Comparison of ENCODE assay signal across 8 mouse cellular contexts in genomic region chr8:11633414-11633813, GRCm38 (mm10). TPM values are rescaled to one million over a fixed set of nuclear protein-coding genes. Genes with fewer than 3 reads are reported as not detected.
DNase-seq lines count a peak whose midpoint lies in the region; ATAC-seq and TF ChIP-seq lines count a peak whose summit lies in the region.

No protein-coding gene starts in this region.

- H3K79me2 ChIP-seq in CH12.LX (replicated peaks; ENCODE audit: control insufficient read depth, extremely low read depth, insufficient read depth, poor library complexity, severe bottlenecking) = peaks cover 44% of the 10 kb centered on the region

- no peak for DNase-seq in CH12.LX (ENCODE audit: extremely low read depth)
- DNase-seq in adrenal gland, adult 2 months = peak; percentile 78
- peak; percentile 24 for DNase-seq in heart, adult 8-10 months (ENCODE audit: low spot score)
- peak; percentile 52 for DNase-seq in kidney, adult 9 months
- no peak for DNase-seq in T-cell, adult 2 months (ENCODE audit: low spot score)
- DNase-seq in right cerebral cortex, adult 18-20 months = no peak
- DNase-seq in retina, embryonic 14.5 days (ENCODE audit: low spot score) = no peak

- peaks cover 0 to 32% of the 10 kb centered on the region in 2 experiments; a peak in 2 of 4 replicates for H3K4me1 ChIP-seq in CH12.LX (ENCODE audit: control insufficient read depth in 1 of 2, insufficient read depth in 2 of 2)
- peaks cover 19% of the 10 kb centered on the region for H3K4me1 ChIP-seq in midbrain, embryonic 16.5 days (ENCODE audit: control insufficient read depth, insufficient read depth, low read length)

- H3K4me2 ChIP-seq in CH12.LX (ENCODE audit: insufficient read depth, low read depth, poor library complexity, severe bottlenecking) = peak overlapping the region; percentile 95
- peak overlapping the region; percentile 90 for H3K4me2 ChIP-seq in midbrain, embryonic 16.5 days (ENCODE audit: low read length)

- no peaks in the 10 kb centered on the region for H3K27me3 ChIP-seq in CH12.LX (replicated peaks)
- no peaks in the 10 kb centered on the region for H3K27me3 ChIP-seq in midbrain, embryonic 16.5 days (ENCODE audit: control insufficient read depth, insufficient read depth, low read depth, low read length)

- no peak for ATAC-seq in midbrain, embryonic 16.5 days

- TF ChIP-seq EP300 in CH12.LX (IDR thresholded peaks at IDR 0.05; ENCODE audit: low read length) = no peak

- no peak for TF ChIP-seq POLR2A in CH12.LX (IDR thresholded peaks at IDR 0.05; ENCODE audit: low read depth, low read length)

- in situ Hi-C loops in CH12.LX (cut with MboI; ENCODE audit: low pct_ligation_motif_present, low pct_unique_long_range_greater_than_20kb, low sequenced_read_pairs) = no loop called here

- no peaks in the 10 kb centered on the region for H3K9me3 ChIP-seq in CH12.LX (replicated peaks; ENCODE audit: low read length)
- H3K9me3 ChIP-seq in midbrain, embryonic 16.5 days (replicated peaks; ENCODE audit: control insufficient read depth, low read length, poor library complexity, severe bottlenecking) = no peaks in the 10 kb centered on the region

- H3K4me3 ChIP-seq in CH12.LX (replicated peaks in 1 of 3; ENCODE audit: low read depth in 2 of 3, low read length in 2 of 3, poor library complexity in 1 of 3) = peak overlapping the region; percentile 95 to 98 (median 97)
- peak overlapping the region; percentile 85 for H3K4me3 ChIP-seq in midbrain, embryonic 16.5 days (ENCODE audit: low read depth, low read length)

- peaks cover 24 to 45% of the 10 kb centered on the region in 2 experiments for H3K36me3 ChIP-seq in CH12.LX (replicated peaks in 1 of 2; ENCODE audit: control insufficient read depth in 1 of 2, insufficient read depth in 1 of 2, low read length in 1 of 2)
- H3K36me3 ChIP-seq in midbrain, embryonic 16.5 days (ENCODE audit: control insufficient read depth, insufficient read depth, low read length) = peaks cover 9% of the 10 kb centered on the region

- 63% methylated on average over 7 of the region's 7 CpGs for WGBS in midbrain, embryonic 16.5 days

- no peak for TF ChIP-seq CTCF in CH12.LX (conservative IDR thresholded peaks at IDR 0.05 in 1 of 2, IDR thresholded peaks at IDR 0.05 in 1 of 2; ENCODE audit: low read depth in 2 of 2, low read length in 2 of 2)

- H3K27ac ChIP-seq in CH12.LX (ENCODE audit: insufficient read depth, low read depth) = no peak overlapping the region
- H3K27ac ChIP-seq in midbrain, embryonic 16.5 days (ENCODE audit: low read length) = no peak overlapping the region

- no peak for TF ChIP-seq RAD21 in CH12.LX (IDR thresholded peaks at IDR 0.05; ENCODE audit: low read depth, low read length)

- dilution Hi-C loops in CH12.LX (cut with MboI; ENCODE audit: extremely low pct_ligation_motif_present, extremely low pct_unique_long_range_greater_than_20kb, low sequenced_read_pairs) = no loop called here

- peak overlapping the region; percentile 77; the same call in 1 of the 2 replicates for H3K9ac ChIP-seq in CH12.LX (ENCODE audit: insufficient read depth, low read depth)
- 0 out of 2 replicates have a peak overlapping the region, but pooled peaks have one; percentile 95 for H3K9ac ChIP-seq in midbrain, embryonic 16.5 days (ENCODE audit: low read depth, low read length)

TF ChIP-seq in CH12.LX, 34 proteins besides CTCF, POLR2A, EP300 and RAD21:
- TF ChIP-seq TCF12 (IDR thresholded peaks at IDR 0.05; ENCODE audit: low read depth, low read length) (no peak), ETS1 (conservative IDR thresholded peaks at IDR 0.05; ENCODE audit: low read depth, low read length) (no peak), MEF2A (IDR thresholded peaks at IDR 0.05; ENCODE audit: borderline replicate concordance, low read depth, low read length) (no peak), PAX5 (IDR thresholded peaks at IDR 0.05; ENCODE audit: low read length) (no peak), KAT2A (IDR thresholded peaks at IDR 0.05; ENCODE audit: insufficient replicate concordance, low read length) (no peak), RCOR1 (conservative IDR thresholded peaks at IDR 0.05; ENCODE audit: low read depth, low read length) (no peak), POLR2AphosphoS2 (IDR thresholded peaks at IDR 0.05; ENCODE audit: low read depth, low read length) (no peak), ZC3H11A (IDR thresholded peaks at IDR 0.05; ENCODE audit: low read depth, low read length) (no peak), ZKSCAN1 (IDR thresholded peaks at IDR 0.05; ENCODE audit: borderline replicate concordance, low read depth, low read length) (no peak), CHD2 (IDR thresholded peaks at IDR 0.05; ENCODE audit: low read length) (no peak), NRF1 (IDR thresholded peaks at IDR 0.05; ENCODE audit: low read depth, low read length) (no peak), BHLHE40 (IDR thresholded peaks at IDR 0.05; ENCODE audit: low read depth, low read length) (no peak), JUND (conservative IDR thresholded peaks at IDR 0.05; ENCODE audit: low read depth, low read length) (no peak), MAZ (IDR thresholded peaks at IDR 0.05; ENCODE audit: low read depth, low read length) (no peak), HCFC1 (IDR thresholded peaks at IDR 0.05; ENCODE audit: low read depth, low read length) (no peak)

RNA-seq across cellular contexts. Expression of gene Ankrd10, which starts 2.1 kb away (rescaled TPM):
- total RNA-seq in CH12.LX (2012; rRNA removed) (39.0 and 50.4 TPM in 2 replicates), CH12.LX (2014; rRNA removed) (46.9 and 59.5 TPM in 2 replicates)
- polyA plus RNA-seq in CH12.LX (2012; ENCODE audit: insufficient read length, low read depth) = 32.8 and 36.9 TPM in 2 replicates
- 10 to 100 TPM; 36.0 to 44.7 TPM for total RNA-seq in adrenal gland, adult 2 months (2021)
- 73.3 and 75.3 TPM in 2 replicates for polyA plus RNA-seq in adrenal gland, adult 2 months (2012; rRNA removed)
- 10 to 100 TPM; 17.1 to 25.6 (median 19.4) TPM for total RNA-seq in heart, adult 8-10 months (2022)
- polyA plus RNA-seq in midbrain, embryonic 16.5 days (2015; fragmentation: Nextera tagmentation; extraction: Ambion mirVana) = 90.9 and 98.1 TPM in 2 replicates

Comparison
In these comparisons a context has a peak if more than half of its experiments do, and no peak if none do; other contexts are left out.
1. DNase-seq: peak in adrenal gland, adult 2 months (single experiment), heart, adult 8-10 months (single experiment) and kidney, adult 9 months (single experiment); none in CH12.LX (single experiment), T-cell, adult 2 months (single experiment), right cerebral cortex, adult 18-20 months (single experiment) and retina, embryonic 14.5 days (single experiment).